Mouse (Mus musculus): ENCODE data around the gene Gm36079.
A peak's percentile ranks its signal among the peaks of the same experiment; 100 is the strongest.
"Not testable (repeated sequence)": the region's sequence is repeated elsewhere in the genome, so short reads cannot be mapped to it uniquely, and the experiment has no call there.

The Gm36079 gene

GRCm38 (mm10) chr13:120026911-120027310 lies at the start of gene Gm36079:
Gene Gm36079, minus strand, starts transcription at chr13:120027011.
- DNase-seq, result not testable (repeated sequence)

- not testable (repeated sequence) for DNase-seq
These were observed 44.1 kb upstream of the Gm36079 start for GRCm38 (mm10) chr13:120070878-120071277.

GRCm38 (mm10) chr13:120070012-120070598 lies 43.3 kb upstream of the Gm36079 start:
- not testable (repeated sequence) for DNase-seq

- not testable (repeated sequence) for DNase-seq
These were observed 36.8 kb upstream of the Gm36079 start for GRCm38 (mm10) chr13:120063439-120064089.

GRCm38 (mm10) chr13:120062903-120063302 lies 36.1 kb upstream of the Gm36079 start:
- DNase-seq, result not testable (repeated sequence)

- not testable (repeated sequence) for DNase-seq
These were observed 25.3 kb upstream of the Gm36079 start, which contains the start of gene Gm21188 for GRCm38 (mm10) chr13:120052085-120052484. Gene Gm21188, minus strand, starts transcription at chr13:120052194.

- not testable (repeated sequence) for DNase-seq
These were observed 21.8 kb upstream of the Gm36079 start for GRCm38 (mm10) chr13:120048608-120049007.

GRCm38 (mm10) chr13:120048186-120048585 lies 21.4 kb upstream of the Gm36079 start:
- not testable (repeated sequence) for DNase-seq

GRCm38 (mm10) chr13:120046422-120047209 lies 19.8 kb upstream of the Gm36079 start:
- not testable (repeated sequence) for DNase-seq

- peak; percentile 65 for DNase-seq
These were observed 14.3 kb upstream of the Gm36079 start for GRCm38 (mm10) chr13:120041145-120041544.

GRCm38 (mm10) chr13:120037881-120038280 lies 11.1 kb upstream of the Gm36079 start:
- not testable (repeated sequence) for DNase-seq

GRCm38 (mm10) chr13:120036577-120037115 lies 9.8 kb upstream of the Gm36079 start:
- DNase-seq, result not testable (repeated sequence)

- DNase-seq, result not testable (repeated sequence)
These were observed 8.3 kb upstream of the Gm36079 start for GRCm38 (mm10) chr13:120035151-120035550.

- not testable (repeated sequence) for DNase-seq
These were observed 7.8 kb upstream of the Gm36079 start for GRCm38 (mm10) chr13:120034637-120035036.

- DNase-seq, result peak; percentile 22 to 46
These were observed 6.8 kb upstream of the Gm36079 start for GRCm38 (mm10) chr13:120033516-120034190.

- not testable (repeated sequence) for DNase-seq
These were observed 4.9 kb upstream of the Gm36079 start for GRCm38 (mm10) chr13:120031676-120032075.

- not testable (repeated sequence) for DNase-seq
These were observed 557 bp upstream of the Gm36079 start for GRCm38 (mm10) chr13:120027368-120027767.

- DNase-seq, result peak in 1 of 2 experiments; percentile 40
These were observed 438 bp downstream of the Gm36079 start for GRCm38 (mm10) chr13:120026373-120026772.

GRCm38 (mm10) chr13:120025576-120025975 lies 1.2 kb downstream of the Gm36079 start:
- DNase-seq, result peak; percentile 8 to 27

GRCm38 (mm10) chr13:120025004-120025403 lies 1.8 kb downstream of the Gm36079 start:
- DNase-seq, result not testable (repeated sequence)

- not testable (repeated sequence) for DNase-seq
These were observed 2.2 kb downstream of the Gm36079 start for GRCm38 (mm10) chr13:120024581-120024980.

GRCm38 (mm10) chr13:120021477-120021876 lies 5.3 kb downstream of the Gm36079 start:
- DNase-seq, result peak in 1 of 2 experiments; percentile 34

Measured in kidney, postnatal 4 days (tissue).